Mouse (Mus musculus): ENCODE measurements around the gene Oit3. TPM values are rescaled to one million over a fixed set of nuclear protein-coding genes. Genes with fewer than 3 reads are reported as not detected.

Gene Oit3
- polyA plus RNA-seq, 1 experiment from 2014 or later = 0.46 TPM

Other genes with a start within 250 kb of the Oit3 start
- gene Sept10, start 219.9 kb downstream of the Oit3 start, polyA plus RNA-seq (2015; fragmentation: Nextera tagmentation; extraction: Ambion mirVana) = 15.8 and 16.4 TPM in 2 replicates
- 2.3 and 2.4 TPM in 2 replicates for gene Sowahc, start 219.8 kb downstream of the Oit3 start, polyA plus RNA-seq (2015; fragmentation: Nextera tagmentation; extraction: Ambion mirVana)
- gene P4ha1, start 118.5 kb downstream of the Oit3 start, polyA plus RNA-seq (2015; fragmentation: Nextera tagmentation; extraction: Ambion mirVana) = 16.3 and 18.2 TPM in 2 replicates
- 9.1 and 14.0 TPM in 2 replicates for gene Gm10273, start 46.1 kb downstream of the Oit3 start, polyA plus RNA-seq (2015; fragmentation: Nextera tagmentation; extraction: Ambion mirVana)
- not detected in 2 replicates for gene Pla2g12b, start 38.1 kb downstream of the Oit3 start, polyA plus RNA-seq (2015; fragmentation: Nextera tagmentation; extraction: Ambion mirVana)
- not detected in 2 replicates for gene Gm10322, start 174.3 kb upstream of the Oit3 start, polyA plus RNA-seq (2015; fragmentation: Nextera tagmentation; extraction: Ambion mirVana)
- 26.6 and 29.3 TPM in 2 replicates for gene Mcu, start 174.9 kb upstream of the Oit3 start, polyA plus RNA-seq (2015; fragmentation: Nextera tagmentation; extraction: Ambion mirVana)